Mouse (Mus musculus) liver, embryonic 14.5 days (tissue): ENCODE measurements around the gene Nop14. TPM values are rescaled to one million over a fixed set of nuclear protein-coding genes. Genes with fewer than 3 reads are reported as not detected.

Experiments
- ATAC-seq: fragments of 200-750 bp; cut with Nextera tagmentation; 2 replicates; pipeline ENCODE4 v1.8.0; 2017; ENCODE audit warnings: moderate number of reproducible peaks, mild to moderate bottlenecking, moderate library complexity; ENCODE audit not compliant: insufficient read depth
- DNase-seq, 3 experiments: peaks; one replicate each; pipeline ENCODE4 v3.0.0-alpha.2; 2012 to 2013; ENCODE audit warnings: low read depth in 3 of 3, low spot score in 3 of 3
- H3K27ac ChIP-seq: fragments of 300-500 bp; sonication (generic); 2 replicates; pipeline ENCODE4 v1.5.1; 2014; ENCODE audit warnings: moderate library complexity, mild to moderate bottlenecking, control low read depth, inconsistent platforms
- H3K27me3 ChIP-seq: fragments of 300-500 bp; sonication (generic); 2 replicates; pipeline ENCODE4 v1.6.1; 2014; ENCODE audit warnings: mild to moderate bottlenecking, low read length, moderate library complexity; ENCODE audit not compliant: control insufficient read depth, insufficient read depth
- H3K36me3 ChIP-seq: fragments of 300-500 bp; sonication (generic); replicated peaks from 2 replicates; pipeline ENCODE4 v1.6.1; 2014; ENCODE audit warnings: low read depth; ENCODE audit not compliant: control insufficient read depth, insufficient read depth
- H3K4me1 ChIP-seq, 2 experiments: fragments of 200-500 bp in 1 of 2; fragments of 300-500 bp in 1 of 2; sonication (generic) in 1 of 2; replicated peaks; 2 replicates each; pipeline ENCODE4 v1.6.1; 2012 to 2014; ENCODE audit warnings: antibody characterized with exemption in 1 of 2, inconsistent platforms in 1 of 2, low read length in 1 of 2; ENCODE audit not compliant: control insufficient read depth in 2 of 2, insufficient read depth in 2 of 2
- H3K4me2 ChIP-seq: fragments of 300-500 bp; sonication (generic); 2 replicates; pipeline ENCODE4 v1.6.1; 2014; ENCODE audit warnings: low read depth, mild to moderate bottlenecking, control low read depth, moderate library complexity
- H3K4me3 ChIP-seq, 2 experiments: fragments of 200-500 bp in 1 of 2; fragments of 300-500 bp in 1 of 2; sonication (generic) in 1 of 2; 2 replicates each; pipeline ENCODE4 v1.5.1; 2012 to 2014; ENCODE audit warnings: low read depth in 2 of 2, low read length in 2 of 2, mild to moderate bottlenecking in 2 of 2, control low read depth in 1 of 2, inconsistent platforms in 1 of 2, moderate library complexity in 1 of 2; ENCODE audit not compliant: insufficient read depth in 1 of 2
- H3K9ac ChIP-seq: fragments of 300-500 bp; sonication (generic); replicated peaks from 2 replicates; pipeline ENCODE4 v1.6.1; 2014; ENCODE audit warnings: mild to moderate bottlenecking, control low read depth, moderate library complexity
- H3K9me3 ChIP-seq: fragments of 300-500 bp; sonication (generic); 2 replicates; pipeline ENCODE4 v1.6.1; 2016; ENCODE audit warnings: low read length, mixed read lengths; ENCODE audit not compliant: control insufficient read depth
- CTCF ChIP-seq: IDR thresholded peaks from 2 replicates; pipeline ENCODE4 v1.5.1; 2016; ENCODE audit warnings: antibody characterized with exemption, low read depth, control low read depth
- EP300 ChIP-seq: IDR thresholded peaks from 2 replicates; pipeline ENCODE4 v1.6.1; 2016; ENCODE audit warnings: antibody characterized with exemption, low read depth
- WGBS: fragments of 180-500 bp; shearing (Covaris S2); extraction: QIAGEN DNeasy Blood & Tissue Kit; methylation state at CpG from one replicate; pipeline ENCODE4 v1.1.7; 2014; ENCODE audit not compliant: insufficient replicate concordance; 5-methylcytosine and 5-hydroxymethylcytosine counted together
- polyA plus RNA-seq, 2 experiments: library from polyadenylated mRNA; depleted of rRNA in 1 of 2; stranded (reverse) in 1 of 2; unstranded in 1 of 2; fragments of >200 nt; fragmentation: Nextera tagmentation in 1 of 2; extraction: Ambion mirVana in 1 of 2; gene quantifications; 2 replicates each; pipeline versions ENCODE4 v1.2.1 to v1.2.3; 2012 to 2014

The Nop14 gene
- polyA plus RNA-seq, 2 experiments = 11.9 to 12.4 TPM

DNA sequence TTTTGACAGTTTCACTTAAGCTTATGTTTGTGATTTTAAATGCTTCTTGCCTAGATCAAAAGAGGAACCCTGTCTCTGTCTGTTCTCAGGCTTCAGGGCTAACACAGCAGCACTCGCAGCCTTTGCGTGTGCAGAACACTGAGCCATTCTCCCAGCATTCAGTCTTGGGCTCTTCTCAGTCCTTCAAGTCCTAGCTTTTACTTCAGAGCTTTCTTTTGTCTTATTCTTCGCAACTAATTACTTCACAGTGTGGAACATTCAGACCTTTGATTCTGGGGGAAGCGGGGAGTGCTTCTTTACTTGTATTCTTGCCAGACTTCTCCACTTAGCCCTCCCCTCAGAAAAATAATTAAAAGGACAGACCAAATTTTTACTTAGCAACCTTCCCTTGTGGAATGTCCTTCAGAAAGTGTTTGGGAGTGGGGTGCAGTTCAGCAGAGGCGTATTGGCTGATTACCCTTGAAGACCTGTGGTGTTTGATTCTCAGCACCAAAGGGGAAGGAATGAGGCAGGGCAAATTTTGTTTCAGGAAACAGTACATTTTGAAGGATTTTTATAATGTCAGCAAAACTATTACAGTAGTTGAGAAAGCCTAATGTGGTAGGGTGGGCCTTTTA lies 68.5 kb downstream of the Nop14 start:
- Histone ChIP-seq H3K27ac (no peak overlapping the region), H3K9ac (no peak overlapping the region), H3K9me3 (no peaks in the 10 kb centered on the region), H3K4me2 (no peak overlapping the region), H3K27me3 (no peaks in the 10 kb centered on the region), H3K36me3 (peaks cover 11% of the 10 kb centered on the region), H3K4me3 (no peak overlapping the region), H3K4me1 (no peaks in the 10 kb centered on the region)
- DNase-seq = no peak
- WGBS = 93% methylated on average over 5 of the region's 5 CpGs
- no peak for ATAC-seq
- TF ChIP-seq CTCF = no peak
- no peak for TF ChIP-seq EP300

DNA sequence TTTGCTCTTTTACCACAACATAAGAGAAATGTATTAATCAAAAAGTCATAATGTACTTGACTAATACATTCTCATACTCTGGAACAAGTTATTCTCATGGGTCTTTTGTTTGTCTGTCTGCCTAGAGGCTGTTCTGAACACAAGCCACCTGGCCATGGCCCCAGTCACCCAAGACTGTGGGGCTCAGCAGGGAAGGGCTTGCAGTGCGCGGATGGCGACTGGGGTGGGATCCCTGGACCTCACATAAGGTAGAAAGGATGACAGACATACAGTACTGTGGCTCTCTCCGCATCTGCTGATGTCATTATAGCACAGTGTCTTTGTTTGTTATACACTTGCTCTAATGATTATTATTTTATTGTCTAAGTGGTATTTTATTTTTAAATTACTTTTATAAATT lies 69.2 kb downstream of the Nop14 start:
- no peak overlapping the region for H3K9ac ChIP-seq
- H3K36me3 ChIP-seq = peaks cover 13% of the 10 kb centered on the region
- no peaks in the 10 kb centered on the region for H3K27me3 ChIP-seq
- H3K4me3 ChIP-seq = no peak overlapping the region
- H3K4me2 ChIP-seq = no peak overlapping the region
- DNase-seq = no peak
- no peak for ATAC-seq
- no peaks in the 10 kb centered on the region for H3K9me3 ChIP-seq
- no peak for TF ChIP-seq CTCF
- H3K27ac ChIP-seq = no peak overlapping the region
- H3K4me1 ChIP-seq = no peaks in the 10 kb centered on the region
- WGBS = 86% methylated on average over 4 of the region's 4 CpGs

- no peaks in the 10 kb centered on the region for H3K9me3 ChIP-seq
- DNase-seq (no peak), ATAC-seq (no peak)
- H3K4me1 ChIP-seq = no peaks in the 10 kb centered on the region
- H3K27ac ChIP-seq = no peak overlapping the region
- H3K36me3 ChIP-seq = peaks cover 13% of the 10 kb centered on the region
- WGBS = 77% methylated on average over 5 of the region's 5 CpGs
- no peaks in the 10 kb centered on the region for H3K27me3 ChIP-seq
- no peak overlapping the region for H3K9ac ChIP-seq
- no peak overlapping the region for H3K4me3 ChIP-seq
- TF ChIP-seq EP300 (no peak), CTCF (no peak)
- H3K4me2 ChIP-seq = no peak overlapping the region
Observed at GRCm38 (mm10) chr5:34590059-34590458, 69.9 kb downstream of the Nop14 start.

Other genes starting within 250 kb of the Nop14 start
- gene Tnip2, start 146.2 kb downstream of the Nop14 start, polyA plus RNA-seq (2012; rRNA removed) = 3.0 and 5.0 TPM in 2 replicates
- gene Tnip2, start 146.2 kb downstream of the Nop14 start, polyA plus RNA-seq (2014; fragmentation: Nextera tagmentation; extraction: Ambion mirVana) = 3.2 and 4.4 TPM in 2 replicates
- 4.6 and 5.2 TPM in 2 replicates for gene Sh3bp2, start 134.3 kb downstream of the Nop14 start, polyA plus RNA-seq (2012; rRNA removed)
- gene Sh3bp2, start 134.3 kb downstream of the Nop14 start, polyA plus RNA-seq (2014; fragmentation: Nextera tagmentation; extraction: Ambion mirVana) = 3.5 and 4.9 TPM in 2 replicates
- gene Add1, start 86.5 kb downstream of the Nop14 start, polyA plus RNA-seq (2012; rRNA removed) = 106 and 118 TPM in 2 replicates
- gene Add1, start 86.5 kb downstream of the Nop14 start, polyA plus RNA-seq (2014; fragmentation: Nextera tagmentation; extraction: Ambion mirVana) = 113 and 137 TPM in 2 replicates
- 53.6 and 68.5 TPM in 2 replicates for gene Mfsd10, start 22.9 kb downstream of the Nop14 start, polyA plus RNA-seq (2012; rRNA removed)
- 33.1 and 46.7 TPM in 2 replicates for gene Mfsd10, start 22.9 kb downstream of the Nop14 start, polyA plus RNA-seq (2014; fragmentation: Nextera tagmentation; extraction: Ambion mirVana)
- gene Grk4, start 231 bp upstream of the Nop14 start, polyA plus RNA-seq (2012; rRNA removed) = 0.24 and 0.44 TPM in 2 replicates
- 0.48 and 0.91 TPM in 2 replicates for gene Grk4, start 231 bp upstream of the Nop14 start, polyA plus RNA-seq (2014; fragmentation: Nextera tagmentation; extraction: Ambion mirVana)
- gene Htt, start 101.6 kb upstream of the Nop14 start, polyA plus RNA-seq (2012; rRNA removed) = 5.9 and 6.3 TPM in 2 replicates
- 4.8 and 5.0 TPM in 2 replicates for gene Htt, start 101.6 kb upstream of the Nop14 start, polyA plus RNA-seq (2014; fragmentation: Nextera tagmentation; extraction: Ambion mirVana)
- gene Msantd1, start 247.9 kb upstream of the Nop14 start, polyA plus RNA-seq (2012; rRNA removed) = 0.90 and 1.2 TPM in 2 replicates
- gene Msantd1, start 247.9 kb upstream of the Nop14 start, polyA plus RNA-seq (2014; fragmentation: Nextera tagmentation; extraction: Ambion mirVana) = 0.17 and 0.27 TPM in 2 replicates